Mouse (Mus musculus) midbrain, embryonic 15.5 days (tissue): Measurements from ENCODE around the gene Gtf2e1. TPM values are rescaled to one million over a fixed set of nuclear protein-coding genes. Genes with fewer than 3 reads are reported as not detected.

ENCODE experiments used
- ATAC-seq: fragments of 200-750 bp; cut with Nextera tagmentation; replicated peaks from 2 replicates; pipeline ENCODE4 v1.8.0; 2017; ENCODE audit warnings: moderate TSS enrichment
- H3K27ac ChIP-seq: fragments of 300-500 bp; sonication (generic); 2 replicates; pipeline ENCODE4 v1.5.1; 2015; ENCODE audit warnings: mild to moderate bottlenecking, inconsistent platforms
- H3K27me3 ChIP-seq: fragments of 300-500 bp; sonication (generic); replicated peaks from 2 replicates; pipeline ENCODE4 v1.6.1; 2015; ENCODE audit warnings: inconsistent platforms
- H3K36me3 ChIP-seq: fragments of 300-500 bp; sonication (generic); replicated peaks from 2 replicates; pipeline ENCODE4 v1.6.1; 2015; ENCODE audit warnings: inconsistent platforms
- H3K4me1 ChIP-seq: fragments of 300-500 bp; sonication (generic); 2 replicates; pipeline ENCODE4 v1.6.1; 2015; ENCODE audit warnings: inconsistent platforms
- H3K4me2 ChIP-seq: fragments of 300-500 bp; sonication (generic); 2 replicates; pipeline ENCODE4 v1.6.1; 2015; ENCODE audit warnings: inconsistent platforms, mild to moderate bottlenecking, moderate library complexity
- H3K4me3 ChIP-seq: fragments of 300-500 bp; sonication (generic); 2 replicates; pipeline ENCODE4 v1.5.1; 2015; ENCODE audit warnings: mild to moderate bottlenecking, inconsistent platforms
- H3K9ac ChIP-seq: fragments of 300-500 bp; sonication (generic); 2 replicates; pipeline ENCODE4 v1.6.1; 2015; ENCODE audit warnings: mild to moderate bottlenecking, inconsistent platforms
- H3K9me3 ChIP-seq: fragments of 300-500 bp; sonication (generic); 2 replicates; pipeline ENCODE4 v1.6.1; 2016; ENCODE audit warnings: inconsistent platforms
- WGBS: fragments of 180-500 bp; shearing (Covaris S2); methylation state at CpG from one replicate; pipeline ENCODE4 v1.1.7; 2015; ENCODE audit warnings: mixed read lengths; 5-methylcytosine and 5-hydroxymethylcytosine counted together
- polyA plus RNA-seq: library from polyadenylated mRNA; unstranded; fragments of >200 nt; fragmentation: Nextera tagmentation; extraction: Ambion mirVana; gene quantifications from 2 replicates; pipeline ENCODE4 v1.2.1, GENCODE M21; 2015

Gtf2e1 gene
- polyA plus RNA-seq, result 32.0 and 32.4 TPM in 2 replicates

DNA sequence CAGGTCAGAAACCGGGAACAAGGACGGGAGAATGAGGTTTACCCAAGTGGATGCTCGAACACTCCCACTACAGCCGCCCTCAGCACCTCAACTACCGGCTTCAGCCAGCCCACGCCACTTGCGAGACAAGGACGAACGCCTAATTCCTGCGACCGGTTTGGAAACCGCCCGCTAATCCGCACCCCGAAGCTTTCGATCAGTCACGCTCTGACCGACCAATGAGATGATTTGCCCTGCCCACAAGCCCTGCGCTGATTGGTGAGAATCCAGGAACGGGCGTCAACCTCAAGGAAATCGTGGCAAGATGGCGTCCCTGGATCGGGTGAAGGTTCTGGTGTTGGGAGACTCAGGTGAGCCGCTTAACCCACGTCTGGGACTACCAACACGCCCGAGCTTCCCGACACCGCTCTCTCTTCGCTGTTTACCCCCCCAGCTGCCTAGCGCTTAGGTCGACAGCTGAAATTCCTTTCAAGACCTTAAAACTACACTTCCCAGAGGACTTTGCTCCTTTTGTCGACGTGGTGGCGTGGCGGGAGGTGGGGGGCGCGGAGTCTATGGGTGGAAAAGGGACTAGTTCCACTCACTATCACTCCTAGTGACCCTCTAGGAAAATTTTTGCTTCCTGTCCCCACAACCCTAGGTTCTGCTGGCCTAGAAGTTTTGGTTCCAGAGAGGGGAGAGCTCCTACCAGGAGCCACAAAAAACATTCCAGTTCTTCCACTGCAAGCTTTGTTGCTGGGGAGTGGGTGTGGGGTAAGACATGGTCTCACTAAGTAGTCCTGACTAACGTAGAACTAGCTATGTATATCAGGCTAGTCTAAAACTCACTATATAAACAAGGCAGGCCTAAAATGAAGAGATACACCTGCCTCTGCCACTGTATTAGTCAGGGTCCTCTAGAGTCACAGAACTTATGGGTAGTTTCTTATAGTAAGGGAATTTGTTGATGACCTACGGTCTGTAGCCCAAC, at the start of gene Gtf2e1, which contains the start of gene Rabl3:
TSS of gene Gtf2e1 (minus strand) at position 179 of the 970 bp plus-strand sequence.
TSS of gene Rabl3 (plus strand) at position 275 of the 970 bp plus-strand sequence.
- Histone ChIP-seq H3K4me3 (peak within 1 kb of the TSS; percentile 72), H3K27ac (peak within 1 kb of the TSS; percentile 96), H3K4me1 (peaks cover 25% of the 10 kb centered on the region), H3K27me3 (no peaks in the 10 kb centered on the region), H3K9ac (peak within 1 kb of the TSS; percentile 80), H3K36me3 (peaks cover 3% of the 10 kb centered on the region; the same call in 1 of the 2 replicates), H3K4me2 (peak within 1 kb of the TSS; percentile 69), H3K9me3 (no peaks in the 10 kb centered on the region)
- ATAC-seq, result peak; percentile 100
- 2% methylated on average over 41 of the region's 41 CpGs for WGBS

DNA sequence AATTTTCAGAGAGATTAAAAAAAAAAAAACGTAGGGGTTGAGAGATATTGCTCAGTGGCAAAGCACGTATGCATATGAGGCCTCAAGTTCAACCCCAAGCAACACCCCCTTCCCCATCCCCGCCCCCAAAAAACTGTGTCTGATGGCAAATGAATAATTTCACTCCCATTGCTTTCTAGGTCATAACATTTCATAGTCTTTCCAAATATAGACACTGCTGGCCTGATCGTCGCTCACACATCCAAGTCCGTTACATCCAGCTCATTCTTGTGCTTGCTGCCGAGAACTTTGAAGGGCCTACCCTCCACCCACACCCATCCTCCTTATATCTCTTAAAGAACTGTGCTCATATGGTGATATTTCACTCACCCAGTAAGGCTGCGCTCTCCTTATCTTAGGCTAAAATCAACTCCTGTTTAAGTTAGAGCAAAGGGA, 45.6 kb upstream of the Gtf2e1 start:
- ATAC-seq, result peak; percentile 50
- Histone ChIP-seq H3K36me3 (no peaks in the 10 kb centered on the region), H3K27me3 (no peaks in the 10 kb centered on the region), H3K9me3 (no peaks in the 10 kb centered on the region), H3K27ac (peak overlapping the region; percentile 84), H3K4me2 (peak overlapping the region; percentile 39), H3K4me1 (peaks cover 36% of the 10 kb centered on the region), H3K9ac (no peak overlapping the region), H3K4me3 (no peak overlapping the region)
- 37% methylated on average over 8 of the region's 8 CpGs for WGBS

DNA sequence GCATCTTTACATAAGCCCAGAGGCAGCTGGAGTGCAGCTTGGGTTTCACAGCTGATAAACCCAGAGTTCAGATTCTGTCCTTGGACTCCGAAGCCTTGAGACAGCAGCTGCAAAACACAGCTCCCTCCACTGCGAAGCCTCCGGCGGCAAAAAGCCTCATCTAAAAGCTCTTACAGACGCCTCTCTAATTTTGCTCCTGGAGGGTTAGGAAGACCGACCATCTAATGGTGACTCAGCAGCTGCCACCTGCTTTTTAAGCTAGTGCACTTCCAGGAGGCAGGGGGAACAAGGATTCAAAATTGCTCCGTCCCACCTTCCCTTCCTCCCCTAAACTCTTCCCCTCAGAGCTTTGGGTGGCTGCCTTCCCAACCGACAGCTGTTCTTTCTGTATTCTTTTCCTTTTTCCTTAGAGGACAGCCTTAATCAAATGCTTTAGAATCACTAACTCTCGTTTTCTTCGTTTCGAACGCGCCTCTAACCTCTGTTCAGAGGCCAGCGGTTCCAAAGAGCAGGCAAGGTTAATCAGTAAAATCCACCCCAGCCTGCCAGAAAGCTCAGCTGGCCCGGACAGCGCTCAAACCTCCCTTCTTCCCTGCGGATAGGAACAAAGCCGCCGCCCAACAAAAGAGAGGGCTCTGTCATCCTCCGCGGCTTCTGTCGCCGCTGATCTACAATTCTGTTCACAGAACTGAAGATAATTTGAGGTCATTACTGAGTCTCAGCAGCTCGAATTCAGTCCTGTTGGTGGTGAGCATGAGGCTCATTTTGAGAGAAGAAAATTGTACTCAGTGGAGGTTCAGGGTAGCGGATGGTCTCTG, 44.8 kb upstream of the Gtf2e1 start:
- Histone ChIP-seq H3K4me1 (peaks cover 35% of the 10 kb centered on the region), H3K9me3 (no peaks in the 10 kb centered on the region), H3K27ac (peak overlapping the region; percentile 84), H3K27me3 (no peaks in the 10 kb centered on the region), H3K9ac (peak overlapping the region; percentile 11; the same call in 1 of the 2 replicates), H3K4me3 (peak overlapping the region; percentile 18), H3K36me3 (no peaks in the 10 kb centered on the region), H3K4me2 (peak overlapping the region; percentile 39)
- peak; percentile 85 for ATAC-seq
- WGBS, result under 1% methylated on average over 25 of the region's 25 CpGs

DNA sequence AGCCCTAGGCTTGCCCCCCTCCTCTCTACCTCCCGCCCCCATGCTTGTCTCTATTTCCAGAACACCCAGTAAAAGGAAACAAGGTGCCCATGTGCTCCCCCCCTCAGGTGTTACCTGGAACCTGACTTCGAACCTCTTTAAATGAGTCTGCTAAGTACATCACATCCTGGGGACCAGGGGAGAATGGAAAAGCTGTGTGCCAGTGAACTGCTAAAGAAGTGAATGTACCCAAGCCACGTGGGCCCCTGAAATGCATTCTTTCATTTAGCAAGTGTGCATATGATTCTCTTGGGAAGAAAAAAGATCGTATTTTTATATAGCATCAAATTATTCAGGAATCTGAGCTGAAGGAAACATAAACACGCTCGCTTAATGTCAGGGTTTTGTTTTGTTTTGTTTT, 44.2 kb upstream of the Gtf2e1 start:
- Histone ChIP-seq H3K9me3 (no peaks in the 10 kb centered on the region), H3K4me3 (peak overlapping the region; percentile 18; the same call in 1 of the 2 replicates)

DNA sequence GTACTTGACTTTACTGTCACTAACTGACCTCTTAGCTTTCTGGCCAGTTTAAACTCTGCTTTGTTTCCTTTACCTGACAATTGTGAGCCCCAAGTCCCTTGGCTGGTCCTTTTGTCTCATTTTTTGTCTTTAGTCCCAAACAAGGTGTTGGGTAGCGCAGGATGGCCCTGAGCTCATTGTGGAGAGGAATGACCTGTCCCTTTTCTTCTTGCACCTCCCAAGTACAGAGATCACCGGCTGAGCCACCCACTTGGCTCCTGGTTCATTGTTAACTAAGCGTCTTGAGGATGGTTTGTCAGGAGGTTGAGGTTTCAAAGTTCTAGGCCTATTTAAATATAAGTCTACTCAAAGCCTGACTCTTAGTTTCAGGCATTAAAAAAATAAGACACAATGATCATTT, 43.7 kb upstream of the Gtf2e1 start:
- peak overlapping the region; percentile 84 for H3K27ac ChIP-seq
- ATAC-seq, result no peak
- no peaks in the 10 kb centered on the region for H3K9me3 ChIP-seq
- no peak overlapping the region for H3K9ac ChIP-seq
- no peaks in the 10 kb centered on the region for H3K36me3 ChIP-seq
- H3K27me3 ChIP-seq, result no peaks in the 10 kb centered on the region
- peaks cover 35% of the 10 kb centered on the region for H3K4me1 ChIP-seq
- H3K4me2 ChIP-seq, result no peak overlapping the region
- 74% methylated on average over 3 of the region's 3 CpGs for WGBS
- H3K4me3 ChIP-seq, result no peak overlapping the region

More for the DNA sequence above, 44.2 kb upstream of the Gtf2e1 start:
- no peaks in the 10 kb centered on the region for H3K27me3 ChIP-seq
- peak overlapping the region; percentile 39 for H3K4me2 ChIP-seq
- no peak overlapping the region for H3K9ac ChIP-seq
- H3K4me1 ChIP-seq, result peaks cover 35% of the 10 kb centered on the region
- H3K27ac ChIP-seq, result peak overlapping the region; percentile 84
- WGBS, result 25% methylated on average over 6 of the region's 6 CpGs
- no peaks in the 10 kb centered on the region for H3K36me3 ChIP-seq
- ATAC-seq, result no peak

DNA sequence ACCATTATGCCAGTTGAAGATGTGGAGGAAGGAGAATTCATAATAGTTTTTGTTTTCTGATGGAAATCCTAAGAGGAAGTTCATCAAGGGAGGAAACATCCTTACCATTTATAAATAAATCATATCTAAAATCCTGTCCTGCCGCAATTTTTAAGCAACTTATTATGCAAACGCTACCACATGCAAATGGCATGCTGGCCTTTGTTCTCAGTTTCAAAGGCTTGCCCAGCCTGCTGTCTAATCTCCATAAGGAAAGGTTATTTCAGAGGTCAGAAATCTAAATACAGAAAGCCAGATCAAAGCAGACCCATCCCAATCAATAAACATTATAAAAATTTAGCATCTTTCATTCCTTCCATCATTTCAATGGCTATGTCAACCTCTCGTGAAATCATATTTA, 42.3 kb upstream of the Gtf2e1 start:
- Histone ChIP-seq H3K4me1 (peaks cover 35% of the 10 kb centered on the region), H3K27ac (no peak overlapping the region; the same call in 1 of the 2 replicates), H3K9me3 (no peaks in the 10 kb centered on the region), H3K4me2 (no peak overlapping the region), H3K36me3 (no peaks in the 10 kb centered on the region), H3K9ac (no peak overlapping the region), H3K27me3 (no peaks in the 10 kb centered on the region), H3K4me3 (no peak overlapping the region)
- ATAC-seq, result no peak
- WGBS, result 25% methylated on average over 3 of the region's 3 CpGs

DNA sequence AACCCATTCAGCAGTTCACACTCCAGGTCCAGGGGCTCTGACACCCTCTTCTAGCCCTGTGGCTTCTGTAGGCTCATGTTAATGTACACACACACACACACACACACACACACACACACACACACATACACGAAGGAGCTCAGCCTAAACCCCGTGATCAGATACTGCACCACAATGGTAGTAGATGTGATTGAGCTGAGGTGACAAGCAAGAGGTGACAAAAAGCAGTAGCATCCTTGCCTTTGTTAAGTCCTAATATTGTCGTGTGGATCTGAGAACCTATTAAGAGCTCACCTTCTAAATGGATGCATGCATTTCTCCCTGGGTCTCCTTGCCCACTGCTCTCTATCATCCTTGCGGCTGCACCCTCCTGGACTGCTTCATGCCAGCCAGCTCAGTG, 41.1 kb upstream of the Gtf2e1 start:
- Histone ChIP-seq H3K4me1 (peaks cover 34% of the 10 kb centered on the region), H3K36me3 (no peaks in the 10 kb centered on the region), H3K4me2 (no peak overlapping the region), H3K4me3 (no peak overlapping the region), H3K9me3 (no peaks in the 10 kb centered on the region), H3K27me3 (no peaks in the 10 kb centered on the region), H3K9ac (no peak overlapping the region), H3K27ac (no peak overlapping the region)
- WGBS, result 77% methylated on average over 4 of the region's 4 CpGs
- no peak for ATAC-seq

DNA sequence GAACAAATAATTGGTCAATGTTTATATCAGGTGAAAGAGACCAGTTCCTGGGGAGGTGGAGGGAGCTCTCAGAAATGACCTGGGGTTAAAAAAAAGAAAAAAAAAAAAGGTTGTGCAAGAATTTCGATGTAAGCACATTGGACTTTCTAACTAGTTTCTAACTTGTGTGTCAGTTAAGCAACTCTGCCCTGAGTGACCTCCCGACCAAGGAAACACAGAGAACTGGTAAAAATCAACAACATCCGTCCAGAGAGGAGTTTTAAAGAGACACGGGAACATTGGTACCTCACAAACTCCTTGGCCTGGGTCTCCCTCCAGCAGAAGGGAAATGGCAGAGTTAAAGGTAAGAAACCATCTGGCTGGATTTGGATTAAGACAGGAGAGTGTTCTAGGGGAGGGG, 40.4 kb upstream of the Gtf2e1 start, which contains the start of gene Hgd:
TSS of gene Hgd (plus strand) at position 160 of the 400 bp plus-strand sequence.
- H3K36me3 ChIP-seq, result no peaks in the 10 kb centered on the region
- ATAC-seq, result no peak
- no peak within 1 kb of the TSS for H3K27ac ChIP-seq
- WGBS, result 75% methylated on average over 4 of the region's 4 CpGs
- H3K9ac ChIP-seq, result no peak within 1 kb of the TSS
- no peaks in the 10 kb centered on the region for H3K27me3 ChIP-seq
- H3K4me3 ChIP-seq, result no peak within 1 kb of the TSS
- peaks cover 27% of the 10 kb centered on the region for H3K4me1 ChIP-seq
- H3K9me3 ChIP-seq, result no peaks in the 10 kb centered on the region
- H3K4me2 ChIP-seq, result no peak within 1 kb of the TSS

DNA sequence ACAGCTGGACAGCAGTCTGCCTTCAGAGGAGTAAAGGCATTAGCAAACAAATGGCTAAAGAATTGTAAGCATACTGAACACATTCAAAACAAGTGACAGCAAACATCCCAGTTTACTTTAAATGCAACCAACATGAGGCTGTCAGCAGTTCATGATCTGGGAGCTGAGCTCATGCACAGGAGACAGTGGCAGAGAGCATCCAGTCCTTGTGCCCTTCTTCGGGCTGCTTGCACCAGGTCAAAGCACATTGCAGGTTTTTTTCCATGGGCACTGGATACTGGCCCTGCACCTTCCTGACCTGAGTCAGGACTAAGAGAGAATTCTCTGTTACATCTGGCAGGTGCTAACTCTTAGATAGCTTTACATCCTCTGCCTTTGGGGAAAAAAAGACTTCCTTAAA, 40.0 kb upstream of the Gtf2e1 start:
- H3K4me3 ChIP-seq, result no peak overlapping the region
- H3K4me1 ChIP-seq, result peaks cover 23% of the 10 kb centered on the region
- H3K9ac ChIP-seq, result no peak overlapping the region
- H3K36me3 ChIP-seq, result no peaks in the 10 kb centered on the region
- WGBS, result 88% methylated on average over 1 of the region's 1 CpGs
- H3K27me3 ChIP-seq, result no peaks in the 10 kb centered on the region
- ATAC-seq, result no peak
- H3K9me3 ChIP-seq, result no peaks in the 10 kb centered on the region
- no peak overlapping the region for H3K4me2 ChIP-seq
- H3K27ac ChIP-seq, result no peak overlapping the region

DNA sequence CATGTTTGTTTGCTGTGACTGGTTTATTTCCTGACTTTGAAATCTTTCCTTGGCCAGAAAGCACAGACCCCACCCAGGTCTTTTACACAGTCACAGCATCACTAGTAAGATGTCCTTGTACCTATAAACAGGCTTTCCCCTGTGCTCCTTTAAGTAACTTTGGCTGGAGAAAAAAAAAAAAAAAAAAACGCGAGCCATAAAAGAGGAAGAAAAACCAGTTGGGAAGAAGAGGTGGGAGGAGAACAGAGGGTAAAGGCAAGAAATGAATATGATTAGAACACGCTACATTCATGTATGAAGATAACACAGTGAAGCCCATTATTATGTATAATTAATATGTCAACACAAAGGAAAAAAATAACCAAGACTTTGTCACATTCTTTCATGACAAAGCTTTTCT, 35.7 kb upstream of the Gtf2e1 start:
- Histone ChIP-seq H3K4me3 (no peak overlapping the region), H3K4me1 (no peaks in the 10 kb centered on the region), H3K27me3 (no peaks in the 10 kb centered on the region), H3K4me2 (no peak overlapping the region), H3K9ac (no peak overlapping the region), H3K36me3 (no peaks in the 10 kb centered on the region), H3K27ac (no peak overlapping the region), H3K9me3 (no peaks in the 10 kb centered on the region)
- WGBS, result 89% methylated on average over 3 of the region's 3 CpGs
- ATAC-seq, result no peak

DNA sequence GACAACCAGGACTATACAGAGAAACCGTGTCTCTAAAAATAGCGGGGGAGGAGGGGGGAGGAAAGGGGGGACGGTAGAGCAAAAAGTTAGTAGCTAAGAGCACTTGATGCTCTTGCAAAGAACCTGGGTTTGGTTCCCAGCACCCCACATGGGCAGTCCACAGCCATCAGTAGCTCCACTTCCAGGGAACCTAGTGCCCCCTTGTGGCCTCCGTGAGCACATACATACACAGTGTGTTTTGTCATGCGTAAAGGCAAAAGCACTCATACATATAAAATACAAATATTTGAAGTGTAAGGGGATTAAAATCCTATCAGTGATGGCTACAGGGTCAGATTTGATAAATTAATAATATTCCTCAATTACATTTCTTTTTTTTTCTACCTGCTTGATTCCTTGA, 33.5 kb upstream of the Gtf2e1 start:
- Histone ChIP-seq H3K9me3 (no peaks in the 10 kb centered on the region), H3K9ac (no peak overlapping the region), H3K4me1 (no peaks in the 10 kb centered on the region), H3K27ac (no peak overlapping the region), H3K4me3 (no peak overlapping the region), H3K27me3 (no peaks in the 10 kb centered on the region), H3K4me2 (no peak overlapping the region), H3K36me3 (no peaks in the 10 kb centered on the region)
- WGBS, result 99% methylated on average over 5 of the region's 5 CpGs
- no peak for ATAC-seq
